Mouse (Mus musculus): ENCODE results near the gene Eif2b5. TPM values are rescaled to one million over a fixed set of nuclear protein-coding genes. Genes with fewer than 3 reads are reported as not detected.
"Not testable (repeated sequence)": the region's sequence is repeated elsewhere in the genome, so short reads cannot be mapped to it uniquely, and the experiment has no call there.

Gene Eif2b5
- polyA plus RNA-seq, 1 experiment from 2014 or later: 92.1 TPM

GRCm38 (mm10) chr16:20483716-20484115 lies 14.9 kb upstream of the Eif2b5 start:
- not testable (repeated sequence) for H3K36me3 ChIP-seq (ENCODE audit: control insufficient read depth, insufficient read depth, low read length); H3K4me1 ChIP-seq (ENCODE audit: control insufficient read depth, insufficient read depth, low read length); H3K27ac ChIP-seq (ENCODE audit: low read depth, low read length); ATAC-seq; H3K4me3 ChIP-seq (ENCODE audit: low read depth, low read length); H3K27me3 ChIP-seq (replicated peaks; ENCODE audit: control insufficient read depth, insufficient read depth, low read length); H3K9me3 ChIP-seq (replicated peaks; ENCODE audit: control insufficient read depth, low read length); H3K4me2 ChIP-seq (ENCODE audit: low read length); DNase-seq (ENCODE audit: low spot score); H3K9ac ChIP-seq (ENCODE audit: low read length)
- WGBS: 88% methylated on average over 5 of the region's 7 CpGs

GRCm38 (mm10) chr16:20485061-20485460 lies 13.6 kb upstream of the Eif2b5 start:
- Histone ChIP-seq H3K4me3 (ENCODE audit: low read depth, low read length) (no peak overlapping the region), H3K9ac (ENCODE audit: low read length) (no peak overlapping the region), H3K27ac (ENCODE audit: low read depth, low read length) (no peak overlapping the region), H3K9me3 (replicated peaks; ENCODE audit: control insufficient read depth, low read length) (no peaks in the 10 kb centered on the region), H3K27me3 (replicated peaks; ENCODE audit: control insufficient read depth, insufficient read depth, low read length) (no peaks in the 10 kb centered on the region), H3K36me3 (ENCODE audit: control insufficient read depth, insufficient read depth, low read length) (no peaks in the 10 kb centered on the region), H3K4me1 (ENCODE audit: control insufficient read depth, insufficient read depth, low read length) (no peaks in the 10 kb centered on the region), H3K4me2 (ENCODE audit: low read length) (no peak overlapping the region)
- no peak for ATAC-seq
- DNase-seq (ENCODE audit: low spot score): no peak
- WGBS: 47% methylated on average over 4 of the region's 4 CpGs

- no peaks in the 10 kb centered on the region for H3K4me1 ChIP-seq (ENCODE audit: control insufficient read depth, insufficient read depth, low read length)
- ATAC-seq (no peak), DNase-seq (ENCODE audit: low spot score) (peak; percentile 10)
- 47% methylated on average over 3 of the region's 3 CpGs for WGBS
- no peaks in the 10 kb centered on the region for H3K36me3 ChIP-seq (ENCODE audit: control insufficient read depth, insufficient read depth, low read length)
- no peak overlapping the region for H3K4me3 ChIP-seq (ENCODE audit: low read depth, low read length)
- no peak overlapping the region for H3K27ac ChIP-seq (ENCODE audit: low read depth, low read length)
- H3K4me2 ChIP-seq (ENCODE audit: low read length): no peak overlapping the region
- no peaks in the 10 kb centered on the region for H3K27me3 ChIP-seq (replicated peaks; ENCODE audit: control insufficient read depth, insufficient read depth, low read length)
- H3K9ac ChIP-seq (ENCODE audit: low read length): no peak overlapping the region
- H3K9me3 ChIP-seq (replicated peaks; ENCODE audit: control insufficient read depth, low read length): no peaks in the 10 kb centered on the region
Observed at GRCm38 (mm10) chr16:20486048-20486447, 12.6 kb upstream of the Eif2b5 start.

- WGBS: 92% methylated on average over 1 of the region's 1 CpGs
- no peaks in the 10 kb centered on the region for H3K9me3 ChIP-seq (replicated peaks; ENCODE audit: control insufficient read depth, low read length)
- no peak for ATAC-seq
Observed at GRCm38 (mm10) chr16:20488151-20488550, 10.5 kb upstream of the Eif2b5 start.

GRCm38 (mm10) chr16:20488751-20489150 lies 9.9 kb upstream of the Eif2b5 start:
- not testable (repeated sequence) for H3K4me1 ChIP-seq (ENCODE audit: control insufficient read depth, insufficient read depth, low read length); ATAC-seq
- 90% methylated on average over 9 of the region's 9 CpGs for WGBS

More at GRCm38 (mm10) chr16:20488151-20488550, 10.5 kb upstream of the Eif2b5 start:
- no peak overlapping the region for H3K4me3 ChIP-seq (ENCODE audit: low read depth, low read length)
- no peaks in the 10 kb centered on the region for H3K4me1 ChIP-seq (ENCODE audit: control insufficient read depth, insufficient read depth, low read length)
- no peak overlapping the region for H3K4me2 ChIP-seq (ENCODE audit: low read length)
- no peak for DNase-seq (ENCODE audit: low spot score)
- H3K9ac ChIP-seq (ENCODE audit: low read length): no peak overlapping the region
- no peak overlapping the region for H3K27ac ChIP-seq (ENCODE audit: low read depth, low read length)
- no peaks in the 10 kb centered on the region for H3K27me3 ChIP-seq (replicated peaks; ENCODE audit: control insufficient read depth, insufficient read depth, low read length)
- H3K36me3 ChIP-seq (ENCODE audit: control insufficient read depth, insufficient read depth, low read length): no peaks in the 10 kb centered on the region

GRCm38 (mm10) chr16:20489233-20489632 lies 9.4 kb upstream of the Eif2b5 start:
- Histone ChIP-seq H3K36me3 (ENCODE audit: control insufficient read depth, insufficient read depth, low read length) (no peaks in the 10 kb centered on the region), H3K27ac (ENCODE audit: low read depth, low read length) (no peak overlapping the region), H3K27me3 (replicated peaks; ENCODE audit: control insufficient read depth, insufficient read depth, low read length) (no peaks in the 10 kb centered on the region), H3K4me2 (ENCODE audit: low read length) (no peak overlapping the region), H3K9ac (ENCODE audit: low read length) (no peak overlapping the region), H3K4me3 (ENCODE audit: low read depth, low read length) (no peak overlapping the region), H3K4me1 (ENCODE audit: control insufficient read depth, insufficient read depth, low read length) (no peaks in the 10 kb centered on the region), H3K9me3 (replicated peaks; ENCODE audit: control insufficient read depth, low read length) (no peaks in the 10 kb centered on the region)
- WGBS: 89% methylated on average over 2 of the region's 2 CpGs
- ATAC-seq (no peak), DNase-seq (ENCODE audit: low spot score) (no peak)

More at GRCm38 (mm10) chr16:20488751-20489150, 9.9 kb upstream of the Eif2b5 start:
- H3K9me3 ChIP-seq (replicated peaks; ENCODE audit: control insufficient read depth, low read length); H3K4me3 ChIP-seq (ENCODE audit: low read depth, low read length); H3K9ac ChIP-seq (ENCODE audit: low read length); H3K27ac ChIP-seq (ENCODE audit: low read depth, low read length); DNase-seq (ENCODE audit: low spot score); H3K27me3 ChIP-seq (replicated peaks; ENCODE audit: control insufficient read depth, insufficient read depth, low read length); H3K4me2 ChIP-seq (ENCODE audit: low read length); H3K36me3 ChIP-seq (ENCODE audit: control insufficient read depth, insufficient read depth, low read length): not testable (repeated sequence)

- no peak overlapping the region for H3K4me3 ChIP-seq (ENCODE audit: low read depth, low read length)
- WGBS: 51% methylated on average over 2 of the region's 2 CpGs
- H3K4me2 ChIP-seq (ENCODE audit: low read length): no peak overlapping the region
- no peak overlapping the region for H3K27ac ChIP-seq (ENCODE audit: low read depth, low read length)
- no peaks in the 10 kb centered on the region for H3K4me1 ChIP-seq (ENCODE audit: control insufficient read depth, insufficient read depth, low read length)
- H3K36me3 ChIP-seq (ENCODE audit: control insufficient read depth, insufficient read depth, low read length): no peaks in the 10 kb centered on the region
- no peak overlapping the region for H3K9ac ChIP-seq (ENCODE audit: low read length)
- ATAC-seq: no peak
- no peaks in the 10 kb centered on the region for H3K27me3 ChIP-seq (replicated peaks; ENCODE audit: control insufficient read depth, insufficient read depth, low read length)
- H3K9me3 ChIP-seq (replicated peaks; ENCODE audit: control insufficient read depth, low read length): no peaks in the 10 kb centered on the region
- DNase-seq (ENCODE audit: low spot score): no peak
Observed at GRCm38 (mm10) chr16:20490581-20490980, 8.0 kb upstream of the Eif2b5 start.

GRCm38 (mm10) chr16:20491301-20491700 lies 7.3 kb upstream of the Eif2b5 start:
- WGBS: 86% methylated on average over 2 of the region's 2 CpGs
- no peaks in the 10 kb centered on the region for H3K9me3 ChIP-seq (replicated peaks; ENCODE audit: control insufficient read depth, low read length)

GRCm38 (mm10) chr16:20493452-20493851 lies 5.2 kb upstream of the Eif2b5 start:
- Histone ChIP-seq H3K36me3 (ENCODE audit: control insufficient read depth, insufficient read depth, low read length) (no peaks in the 10 kb centered on the region), H3K4me3 (ENCODE audit: low read depth, low read length) (no peak overlapping the region), H3K27ac (ENCODE audit: low read depth, low read length) (no peak overlapping the region), H3K4me2 (ENCODE audit: low read length) (no peak overlapping the region), H3K9me3 (replicated peaks; ENCODE audit: control insufficient read depth, low read length) (no peaks in the 10 kb centered on the region), H3K4me1 (ENCODE audit: control insufficient read depth, insufficient read depth, low read length) (0 out of 2 replicates have a peak, but pooled peaks cover 3% of the 10 kb centered on the region), H3K27me3 (replicated peaks; ENCODE audit: control insufficient read depth, insufficient read depth, low read length) (peaks cover 5% of the 10 kb centered on the region), H3K9ac (ENCODE audit: low read length) (no peak overlapping the region)
- ATAC-seq (no peak), DNase-seq (ENCODE audit: low spot score) (no peak)
- WGBS: 79% methylated on average over 2 of the region's 2 CpGs

More at GRCm38 (mm10) chr16:20491301-20491700, 7.3 kb upstream of the Eif2b5 start:
- no peak overlapping the region for H3K27ac ChIP-seq (ENCODE audit: low read depth, low read length)
- H3K4me3 ChIP-seq (ENCODE audit: low read depth, low read length): no peak overlapping the region
- DNase-seq (ENCODE audit: low spot score) (no peak), ATAC-seq (no peak)
- no peaks in the 10 kb centered on the region for H3K27me3 ChIP-seq (replicated peaks; ENCODE audit: control insufficient read depth, insufficient read depth, low read length)
- no peaks in the 10 kb centered on the region for H3K4me1 ChIP-seq (ENCODE audit: control insufficient read depth, insufficient read depth, low read length)
- no peak overlapping the region for H3K9ac ChIP-seq (ENCODE audit: low read length)
- no peaks in the 10 kb centered on the region for H3K36me3 ChIP-seq (ENCODE audit: control insufficient read depth, insufficient read depth, low read length)
- no peak overlapping the region for H3K4me2 ChIP-seq (ENCODE audit: low read length)
